Mouse (Mus musculus) testis, adult 2 months (tissue): ENCODE data around the gene Vti1a.

ENCODE experiments used
- CTCF ChIP-seq: fragments of 200-500 bp; IDR thresholded peaks from 2 replicates; pipeline ENCODE4 v1.5.1; 2012; ENCODE audit warnings: low read depth, mild to moderate bottlenecking, inconsistent platforms, low read length, moderate library complexity; ENCODE audit not compliant: control insufficient read depth, insufficient read depth, insufficient replicate concordance
- POLR2A ChIP-seq: fragments of 200-500 bp; IDR thresholded peaks from 2 replicates; pipeline ENCODE4 v1.6.1; 2012; ENCODE audit warnings: low read depth, mild to moderate bottlenecking, inconsistent platforms, low read length, moderate library complexity; ENCODE audit not compliant: control insufficient read depth

- TF ChIP-seq CTCF (no peak), POLR2A (no peak)
These were observed 293.7 kb downstream of the Vti1a start for GRCm38 (mm10) chr19:55609806-55610205.
